Mouse (Mus musculus) 3T3-L1 (cell line): Measurements from ENCODE around the gene Ttc39a.

Experiments
- DNase-seq: peaks from one replicate; pipeline ENCODE4 v3.0.0-alpha.2; 2015; ENCODE audit warnings: low read depth, low spot score

Gene Ttc39a

GRCm38 (mm10) chr4:109420138-109420795 lies 13.8 kb downstream of the Ttc39a start:
- DNase-seq, result no peak

DNA sequence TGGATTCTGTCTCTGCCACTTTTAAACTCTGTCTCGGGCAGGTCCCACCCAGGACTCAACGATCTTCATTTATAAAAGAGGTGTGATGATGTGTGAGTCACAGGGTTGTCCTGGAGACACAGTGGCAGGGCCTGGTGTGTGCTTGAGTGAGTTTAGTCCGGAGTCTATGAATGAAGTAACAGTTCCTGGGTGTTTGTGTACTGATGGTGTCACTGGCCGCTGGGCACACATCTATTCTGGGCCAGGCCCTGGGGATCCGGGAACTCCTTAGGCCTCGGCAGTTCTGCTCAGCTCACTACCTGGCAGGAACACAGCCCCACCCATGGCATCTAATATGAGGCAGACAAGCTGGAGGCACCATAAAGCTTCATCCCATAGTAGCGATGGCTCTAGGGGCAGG lies 15.2 kb downstream of the Ttc39a start:
- DNase-seq, result no peak

- DNase-seq, result no peak
Measured at GRCm38 (mm10) chr4:109422436-109422835, 16.0 kb downstream of the Ttc39a start.

- DNase-seq, result no peak
Measured at GRCm38 (mm10) chr4:109423438-109423837, 17.0 kb downstream of the Ttc39a start.

DNA sequence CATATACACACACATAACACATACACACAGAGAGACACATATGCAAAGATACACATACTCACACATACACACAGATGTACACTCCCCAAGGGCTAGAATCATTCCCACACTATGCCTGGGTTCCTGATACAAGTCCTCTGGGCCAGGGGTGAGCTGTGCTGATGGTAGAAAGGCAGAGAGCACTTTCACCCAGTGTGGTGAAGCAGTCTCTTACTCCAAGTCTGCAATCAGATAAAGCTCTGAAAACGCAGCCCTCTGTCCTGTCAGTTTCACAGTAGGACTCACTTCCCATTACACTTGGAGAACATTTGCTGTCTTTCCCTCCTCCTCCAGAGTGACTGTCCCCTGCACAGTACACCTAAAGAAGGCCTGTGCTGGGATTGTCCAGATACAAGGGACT lies 20.6 kb downstream of the Ttc39a start:
- no peak for DNase-seq

- DNase-seq, result no peak
Measured at GRCm38 (mm10) chr4:109430250-109430649, 23.8 kb downstream of the Ttc39a start.

GRCm38 (mm10) chr4:109430854-109431253 lies 24.4 kb downstream of the Ttc39a start:
- DNase-seq, result peak; percentile 69

- DNase-seq, result no peak
Measured at GRCm38 (mm10) chr4:109432668-109433375, 26.4 kb downstream of the Ttc39a start.

DNA sequence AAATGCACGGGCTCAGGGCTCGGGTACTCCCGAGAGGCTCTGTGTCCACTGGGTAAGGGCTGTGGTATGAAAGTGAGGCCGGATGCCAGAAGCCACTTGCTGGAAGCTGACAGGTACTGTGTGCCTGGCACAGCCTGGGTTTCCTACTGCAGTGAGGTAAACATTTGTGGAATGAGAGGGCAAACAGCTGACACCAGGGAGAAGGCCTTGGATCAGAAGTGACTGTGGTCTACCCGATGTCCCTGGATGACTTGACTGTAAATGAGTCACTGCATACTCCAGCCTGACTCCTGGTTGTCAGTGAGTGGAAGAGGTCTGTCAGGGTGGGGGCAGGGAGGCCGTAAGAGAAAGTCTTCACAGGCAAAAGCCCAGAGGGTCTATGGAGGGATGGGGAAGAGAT lies 27.2 kb downstream of the Ttc39a start:
- DNase-seq, result peak; percentile 82

- DNase-seq, result no peak
Measured at GRCm38 (mm10) chr4:109434256-109434655, 27.8 kb downstream of the Ttc39a start.

- peak; percentile 85 for DNase-seq
Measured at GRCm38 (mm10) chr4:109437913-109438878, 31.8 kb downstream of the Ttc39a start.

DNA sequence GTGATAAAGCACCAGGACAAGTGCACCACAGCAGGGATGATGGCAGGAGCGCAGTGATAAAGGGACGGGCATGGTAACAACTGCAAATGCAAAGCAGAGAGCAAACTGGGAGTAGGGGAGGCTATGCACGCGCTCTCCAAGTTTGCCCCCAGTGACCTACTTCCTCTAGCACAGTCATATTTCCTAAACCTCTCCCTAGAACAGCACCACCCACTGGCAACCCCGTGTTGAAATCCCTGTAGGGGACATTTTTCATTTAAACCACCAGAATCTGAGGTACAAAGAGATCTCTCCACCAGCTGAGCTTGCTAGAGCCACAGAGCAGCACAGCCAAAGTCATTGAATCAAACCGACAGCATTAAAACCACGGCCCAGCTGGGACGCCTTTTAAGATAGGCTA lies 32.7 kb downstream of the Ttc39a start:
- peak; percentile 24 for DNase-seq

DNA sequence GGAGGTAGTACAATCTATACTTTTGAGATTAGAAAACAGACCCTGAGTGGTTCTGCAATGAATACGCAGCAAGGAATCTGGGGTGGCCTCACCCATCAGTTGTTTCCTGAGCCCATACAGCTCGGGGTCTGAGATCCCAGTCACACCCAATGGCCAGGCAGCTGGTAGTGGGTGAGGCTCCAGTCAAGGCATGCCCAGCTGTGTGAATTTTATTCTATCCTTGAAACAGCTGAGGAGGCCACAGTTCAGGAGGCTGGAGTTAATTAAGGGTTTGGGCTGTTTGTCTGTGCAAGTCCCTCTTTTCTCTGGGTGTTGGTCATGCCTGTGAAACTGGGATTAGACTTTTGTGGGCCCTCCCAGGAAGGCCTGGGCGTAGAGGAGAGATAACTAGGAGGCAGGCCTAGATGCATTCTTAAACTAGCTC lies 33.4 kb downstream of the Ttc39a start:
- DNase-seq, result peak; percentile 31

DNA sequence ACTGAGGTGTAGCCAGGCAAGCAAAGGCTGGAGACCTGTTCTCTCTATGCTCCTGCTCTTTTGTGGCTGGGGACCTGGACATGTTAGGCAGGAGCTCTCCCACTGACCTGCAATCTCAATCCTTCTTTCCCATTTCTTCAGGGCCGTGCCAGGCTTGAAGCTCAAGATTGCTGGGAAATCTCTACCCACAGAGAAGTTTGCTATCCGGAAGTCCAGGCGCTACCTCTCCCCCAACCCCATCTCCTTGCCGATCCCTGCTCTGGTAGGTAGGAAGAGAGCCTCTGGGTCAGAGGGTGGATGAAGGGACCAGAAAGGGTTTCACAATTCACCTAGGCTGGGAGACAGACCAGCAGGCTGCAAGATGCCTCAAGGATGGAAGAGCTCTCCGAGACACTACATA lies 34.0 kb downstream of the Ttc39a start:
- no peak for DNase-seq

- no peak for DNase-seq
Measured at GRCm38 (mm10) chr4:109441000-109441399, 34.6 kb downstream of the Ttc39a start.

- DNase-seq, result no peak
Measured at GRCm38 (mm10) chr4:109442126-109442525, 35.7 kb downstream of the Ttc39a start.

DNA sequence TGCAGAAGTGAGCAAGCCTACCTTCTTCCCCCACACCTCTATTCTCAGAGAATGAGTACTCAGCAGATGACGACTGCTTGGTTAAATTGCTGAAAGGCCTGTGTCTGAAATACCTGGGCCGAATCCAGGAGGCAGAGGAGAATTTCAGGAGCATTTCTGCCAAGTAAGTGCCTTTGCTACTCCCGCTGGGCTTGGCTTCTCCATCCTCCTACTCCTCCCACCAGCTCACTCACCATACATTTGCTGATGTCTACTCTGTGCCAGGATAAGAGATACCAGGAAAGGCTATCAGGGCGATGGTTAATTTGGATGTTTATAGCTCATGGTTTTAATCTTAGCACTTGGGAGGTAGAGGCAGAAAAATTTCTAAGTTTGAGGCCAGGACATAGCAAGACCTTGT lies 36.2 kb downstream of the Ttc39a start:
- DNase-seq, result no peak

- peak; percentile 57 for DNase-seq
Measured at GRCm38 (mm10) chr4:109444471-109444870, 38.0 kb downstream of the Ttc39a start.

DNA sequence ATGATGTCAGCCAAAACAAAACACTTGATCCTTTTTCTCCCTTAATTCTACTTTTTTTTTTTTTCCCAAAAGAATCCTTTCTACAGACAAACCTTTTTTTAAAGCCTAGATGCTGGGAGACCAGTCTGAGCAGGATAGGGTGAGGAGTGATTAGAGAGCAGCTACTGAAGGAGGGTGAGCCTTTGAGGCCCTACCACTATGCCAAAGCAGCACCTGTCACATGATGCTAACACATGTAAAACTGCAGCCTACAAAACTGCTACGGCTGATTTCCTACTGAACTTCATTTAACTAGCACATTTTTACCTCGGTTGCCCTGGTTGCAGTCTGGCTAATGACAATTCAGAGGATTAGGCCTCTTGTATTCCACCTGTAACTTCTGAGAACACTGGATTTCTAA lies 38.5 kb downstream of the Ttc39a start:
- no peak for DNase-seq

GRCm38 (mm10) chr4:109445397-109445796 lies 39.0 kb downstream of the Ttc39a start:
- peak; percentile 26 for DNase-seq

- no peak for DNase-seq
Measured at GRCm38 (mm10) chr4:109445956-109446355, 39.5 kb downstream of the Ttc39a start.

DNA sequence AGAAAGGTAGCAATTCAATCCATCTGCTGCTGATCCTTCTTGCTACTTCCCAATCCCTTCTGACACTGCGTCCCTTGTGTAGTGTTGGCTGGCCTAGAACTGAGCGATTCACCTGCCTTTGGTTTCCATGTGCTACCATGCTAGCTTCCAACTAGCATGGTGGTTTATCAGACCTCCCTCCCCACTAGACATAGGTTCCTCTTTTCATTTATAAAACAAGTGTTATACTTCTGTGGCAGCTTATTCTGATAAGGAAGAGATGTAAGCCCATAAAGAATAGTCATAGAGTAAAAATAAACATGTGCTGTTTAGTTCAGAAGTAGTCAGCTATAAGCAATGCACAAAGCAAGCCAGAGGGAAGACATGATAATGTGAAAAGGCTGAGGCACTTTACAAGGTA lies 42.1 kb downstream of the Ttc39a start:
- DNase-seq, result no peak
